Mouse (Mus musculus): ENCODE results near the gene Lnx1. TPM values are rescaled to one million over a fixed set of nuclear protein-coding genes. Genes with fewer than 3 reads are reported as not detected.

Lnx1 gene
- polyA plus RNA-seq, 1 experiment, result 0.05 TPM

DNA sequence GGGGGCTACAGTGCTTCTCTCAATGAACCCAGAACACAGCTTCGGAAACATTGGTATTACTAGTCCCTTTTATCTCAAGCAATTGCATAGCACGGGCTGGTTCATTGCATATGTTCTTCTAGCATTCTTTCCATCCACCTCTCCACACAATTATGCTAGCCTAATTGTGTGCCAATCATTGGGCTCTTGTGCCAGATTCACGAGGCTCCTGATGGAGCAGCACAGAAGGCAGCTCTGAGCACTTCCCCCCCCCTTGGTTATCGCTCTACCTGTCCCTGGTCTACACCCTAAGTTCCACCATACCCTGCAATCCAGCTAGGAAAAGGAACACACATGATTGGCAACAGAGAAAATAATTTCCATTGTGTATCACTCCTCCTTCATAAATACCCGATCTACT lies 43.4 kb downstream of the Lnx1 start:
- Histone ChIP-seq H3K36me3 (ENCODE audit: control insufficient read depth, insufficient read depth) (no peaks in the 10 kb centered on the region), H3K4me2 (ENCODE audit: low read depth) (no peak overlapping the region), H3K27me3 (ENCODE audit: control insufficient read depth, insufficient read depth, insufficient read length) (no peaks in the 10 kb centered on the region), H3K4me3 (no peak overlapping the region), H3K79me2 (ENCODE audit: control insufficient read depth, insufficient read depth) (no peaks in the 10 kb centered on the region), H3ac (ENCODE audit: control insufficient read depth, insufficient read length) (no peak overlapping the region)
- TF ChIP-seq USF1 (IDR thresholded peaks at IDR 0.05; ENCODE audit: low read depth), result no peak
- no peak for TF ChIP-seq MAX (IDR thresholded peaks at IDR 0.05; ENCODE audit: low read depth)
- no peak for TF ChIP-seq MYOG (IDR thresholded peaks at IDR 0.05; ENCODE audit: control insufficient read depth in 1 of 3, insufficient read depth in 1 of 3, insufficient read length in 2 of 3, low read depth in 2 of 3)
- no peak for TF ChIP-seq CEBPB (IDR thresholded peaks at IDR 0.05; ENCODE audit: insufficient read depth, poor library complexity, severe bottlenecking)
- no peak for TF ChIP-seq POLR2AphosphoS2 (IDR thresholded peaks at IDR 0.05; ENCODE audit: insufficient read length, low read depth)
- no peak for TF ChIP-seq MYOD1 (IDR thresholded peaks at IDR 0.05; ENCODE audit: control insufficient read depth in 1 of 3, insufficient read length in 2 of 3, low read depth in 2 of 3)
- TF ChIP-seq TCF3 (IDR thresholded peaks at IDR 0.05; ENCODE audit: insufficient read length, low read depth), result no peak
- no peak for TF ChIP-seq REST (IDR thresholded peaks at IDR 0.05; ENCODE audit: insufficient read depth, insufficient read length)
- TF ChIP-seq SRF (IDR thresholded peaks at IDR 0.05; ENCODE audit: control insufficient read depth, insufficient read length, low read depth), result no peak
- no peak for TF ChIP-seq E2F4 (IDR thresholded peaks at IDR 0.05; ENCODE audit: insufficient read depth)
- TF ChIP-seq TCF12 (IDR thresholded peaks at IDR 0.05; ENCODE audit: insufficient read depth, poor library complexity, severe bottlenecking), result no peak
- TF ChIP-seq POLR2A (IDR thresholded peaks at IDR 0.05; ENCODE audit: insufficient read length, low read depth), result no peak

DNA sequence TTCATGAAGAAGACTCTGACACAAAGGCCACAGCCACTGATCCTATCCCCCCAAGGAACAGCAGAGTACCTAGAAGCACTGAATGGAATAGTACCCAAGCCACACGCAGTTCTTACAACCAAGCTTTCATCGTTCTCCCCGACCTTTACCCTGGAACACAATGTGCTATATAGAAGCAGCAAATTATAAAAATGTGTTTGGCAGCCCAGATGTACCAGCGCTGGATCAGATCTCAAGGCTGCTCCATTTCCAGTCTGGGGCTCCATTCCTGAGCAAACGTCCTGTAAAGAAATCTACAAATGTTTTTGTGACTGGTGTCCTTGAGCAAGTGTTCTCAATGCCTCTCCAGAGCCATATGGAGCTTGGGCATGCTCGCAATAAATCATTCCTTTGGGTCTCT lies 44.8 kb downstream of the Lnx1 start:
- TF ChIP-seq POLR2AphosphoS2 (IDR thresholded peaks at IDR 0.05; ENCODE audit: insufficient read length, low read depth), result no peak
- no peak for TF ChIP-seq MYOG (IDR thresholded peaks at IDR 0.05; ENCODE audit: control insufficient read depth in 1 of 3, insufficient read depth in 1 of 3, insufficient read length in 2 of 3, low read depth in 2 of 3)
- H3K4me3 ChIP-seq, result no peak overlapping the region

GRCm38 (mm10) chr5:74656410-74656809 lies 46.3 kb downstream of the Lnx1 start:
- no peak overlapping the region for H3K4me3 ChIP-seq
- no peak overlapping the region for H3K4me2 ChIP-seq (ENCODE audit: low read depth)
- H3K36me3 ChIP-seq (ENCODE audit: control insufficient read depth, insufficient read depth), result no peaks in the 10 kb centered on the region
- H3K27me3 ChIP-seq (ENCODE audit: control insufficient read depth, insufficient read depth, insufficient read length), result no peaks in the 10 kb centered on the region
- H3ac ChIP-seq (ENCODE audit: control insufficient read depth, insufficient read length), result no peak overlapping the region
- no peaks in the 10 kb centered on the region for H3K79me2 ChIP-seq (ENCODE audit: control insufficient read depth, insufficient read depth)
- TF ChIP-seq CEBPB (IDR thresholded peaks at IDR 0.05; ENCODE audit: insufficient read depth, poor library complexity, severe bottlenecking) (no peak), E2F4 (IDR thresholded peaks at IDR 0.05; ENCODE audit: insufficient read depth) (no peak), USF1 (IDR thresholded peaks at IDR 0.05; ENCODE audit: low read depth) (no peak), MAX (IDR thresholded peaks at IDR 0.05; ENCODE audit: low read depth) (no peak), POLR2A (IDR thresholded peaks at IDR 0.05; ENCODE audit: insufficient read length, low read depth) (no peak), TCF3 (IDR thresholded peaks at IDR 0.05; ENCODE audit: insufficient read length, low read depth) (no peak), MYOG (IDR thresholded peaks at IDR 0.05; ENCODE audit: control insufficient read depth in 1 of 3, insufficient read depth in 1 of 3, insufficient read length in 2 of 3, low read depth in 2 of 3) (no peak), MYOD1 (IDR thresholded peaks at IDR 0.05; ENCODE audit: control insufficient read depth in 1 of 3, insufficient read length in 2 of 3, low read depth in 2 of 3) (no peak), POLR2AphosphoS2 (IDR thresholded peaks at IDR 0.05; ENCODE audit: insufficient read length, low read depth) (no peak), SRF (IDR thresholded peaks at IDR 0.05; ENCODE audit: control insufficient read depth, insufficient read length, low read depth) (no peak), TCF12 (IDR thresholded peaks at IDR 0.05; ENCODE audit: insufficient read depth, poor library complexity, severe bottlenecking) (no peak), REST (IDR thresholded peaks at IDR 0.05; ENCODE audit: insufficient read depth, insufficient read length) (no peak)

More for the DNA sequence above, 44.8 kb downstream of the Lnx1 start:
- Histone ChIP-seq H3K36me3 (ENCODE audit: control insufficient read depth, insufficient read depth) (no peaks in the 10 kb centered on the region), H3K79me2 (ENCODE audit: control insufficient read depth, insufficient read depth) (no peaks in the 10 kb centered on the region), H3K27me3 (ENCODE audit: control insufficient read depth, insufficient read depth, insufficient read length) (no peaks in the 10 kb centered on the region), H3ac (ENCODE audit: control insufficient read depth, insufficient read length) (no peak overlapping the region), H3K4me2 (ENCODE audit: low read depth) (no peak overlapping the region)

- Histone ChIP-seq H3ac (ENCODE audit: control insufficient read depth, insufficient read length) (no peak overlapping the region), H3K4me2 (ENCODE audit: low read depth) (no peak overlapping the region), H3K79me2 (ENCODE audit: control insufficient read depth, insufficient read depth) (no peaks in the 10 kb centered on the region), H3K4me3 (no peak overlapping the region), H3K36me3 (ENCODE audit: control insufficient read depth, insufficient read depth) (no peaks in the 10 kb centered on the region), H3K27me3 (ENCODE audit: control insufficient read depth, insufficient read depth, insufficient read length) (no peaks in the 10 kb centered on the region)
- TF ChIP-seq MYOG (IDR thresholded peaks at IDR 0.05; ENCODE audit: control insufficient read depth in 1 of 3, insufficient read depth in 1 of 3, insufficient read length in 2 of 3, low read depth in 2 of 3) (no peak), REST (IDR thresholded peaks at IDR 0.05; ENCODE audit: insufficient read depth, insufficient read length) (no peak), POLR2A (IDR thresholded peaks at IDR 0.05; ENCODE audit: insufficient read length, low read depth) (no peak), SRF (IDR thresholded peaks at IDR 0.05; ENCODE audit: control insufficient read depth, insufficient read length, low read depth) (no peak), MAX (IDR thresholded peaks at IDR 0.05; ENCODE audit: low read depth) (no peak), POLR2AphosphoS2 (IDR thresholded peaks at IDR 0.05; ENCODE audit: insufficient read length, low read depth) (no peak), USF1 (IDR thresholded peaks at IDR 0.05; ENCODE audit: low read depth) (no peak)
Measured at GRCm38 (mm10) chr5:74654527-74654926, 48.2 kb downstream of the Lnx1 start.

DNA sequence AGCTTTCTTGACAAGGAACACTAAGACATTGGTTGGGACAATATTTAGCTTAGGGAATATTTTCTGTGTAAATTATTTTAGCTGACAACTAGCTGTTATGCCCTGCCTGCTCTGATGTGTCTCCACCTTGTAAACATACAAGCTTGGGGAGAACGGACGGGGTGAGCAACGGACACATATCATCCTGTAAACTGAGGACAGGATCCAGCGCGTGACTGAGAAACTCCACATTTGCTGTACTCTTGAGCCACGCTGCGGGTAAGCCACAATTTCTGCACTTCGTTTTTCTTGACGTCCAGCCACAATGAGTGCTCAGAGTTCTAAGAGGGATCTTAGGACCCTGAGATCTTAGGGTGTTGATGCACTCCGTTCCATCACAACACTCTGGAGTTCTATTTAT lies 48.9 kb downstream of the Lnx1 start:
- Histone ChIP-seq H3K79me2 (ENCODE audit: control insufficient read depth, insufficient read depth) (no peaks in the 10 kb centered on the region), H3K4me3 (no peak overlapping the region), H3K36me3 (ENCODE audit: control insufficient read depth, insufficient read depth) (no peaks in the 10 kb centered on the region), H3K4me2 (ENCODE audit: low read depth) (no peak overlapping the region), H3ac (ENCODE audit: control insufficient read depth, insufficient read length) (no peak overlapping the region), H3K27me3 (ENCODE audit: control insufficient read depth, insufficient read depth, insufficient read length) (no peaks in the 10 kb centered on the region)
- TF ChIP-seq MYOD1 (IDR thresholded peaks at IDR 0.05; ENCODE audit: control insufficient read depth in 1 of 3, insufficient read length in 2 of 3, low read depth in 2 of 3) (no peak), TCF3 (IDR thresholded peaks at IDR 0.05; ENCODE audit: insufficient read length, low read depth) (no peak), POLR2A (IDR thresholded peaks at IDR 0.05; ENCODE audit: insufficient read length, low read depth) (no peak), TCF12 (IDR thresholded peaks at IDR 0.05; ENCODE audit: insufficient read depth, poor library complexity, severe bottlenecking) (no peak), MAX (IDR thresholded peaks at IDR 0.05; ENCODE audit: low read depth) (no peak), SRF (IDR thresholded peaks at IDR 0.05; ENCODE audit: control insufficient read depth, insufficient read length, low read depth) (no peak)

Measured in myocyte (in vitro differentiated cells).